Mouse (Mus musculus): ENCODE data around the gene Arhgap24. TPM values are rescaled to one million over a fixed set of nuclear protein-coding genes. Genes with fewer than 3 reads are reported as not detected.

Gene Arhgap24
- total and polyA plus RNA-seq, 3 experiments, result 34.7 to 51.6 (median 47.9) TPM

- Histone ChIP-seq H3K27me3 (replicated peaks) (no peaks in the 10 kb centered on the region), H3K4me1 (ENCODE audit: control insufficient read depth in 1 of 2, insufficient read depth in 2 of 2) (peaks cover 3 to 85% of the 10 kb centered on the region in 2 experiments; a peak in 3 of 4 replicates), H3K4me2 (ENCODE audit: insufficient read depth, low read depth, poor library complexity, severe bottlenecking) (no peak overlapping the region), H3K27ac (ENCODE audit: insufficient read depth, low read depth) (no peak overlapping the region), H3K36me3 (replicated peaks in 1 of 2; ENCODE audit: control insufficient read depth in 1 of 2, insufficient read depth in 1 of 2, low read length in 1 of 2) (peaks cover 5 to 55% of the 10 kb centered on the region in 2 experiments), H3K4me3 (replicated peaks in 1 of 3; ENCODE audit: low read depth in 2 of 3, low read length in 2 of 3, poor library complexity in 1 of 3) (no peak overlapping the region), H3K9ac (ENCODE audit: insufficient read depth, low read depth) (no peak overlapping the region), H3K79me2 (replicated peaks; ENCODE audit: control insufficient read depth, extremely low read depth, insufficient read depth, poor library complexity, severe bottlenecking) (no peaks in the 10 kb centered on the region; the same call in 1 of the 2 replicates), H3K9me3 (replicated peaks; ENCODE audit: low read length) (no peaks in the 10 kb centered on the region)
- peak; percentile 51 for DNase-seq (ENCODE audit: extremely low read depth)
- dilution Hi-C loops (cut with MboI; ENCODE audit: extremely low pct_ligation_motif_present, extremely low pct_unique_long_range_greater_than_20kb, low sequenced_read_pairs), result no loop called here
- in situ Hi-C loops (cut with MboI; ENCODE audit: low pct_ligation_motif_present, low pct_unique_long_range_greater_than_20kb, low sequenced_read_pairs), result loop anchor here (25.0 kb wide), 1 partner anchor 482 kb away; no protein-coding TSS in a partner anchor
- TF ChIP-seq ETS1 (conservative IDR thresholded peaks at IDR 0.05; ENCODE audit: low read depth, low read length) (no peak), BHLHE40 (IDR thresholded peaks at IDR 0.05; ENCODE audit: low read depth, low read length) (0 out of 2 replicates have a peak, but pooled peaks have one; percentile 21)
These were observed 212.7 kb downstream of the Arhgap24 start for GRCm38 (mm10) chr5:102693871-102694270.

- H3K9ac ChIP-seq (ENCODE audit: insufficient read depth, low read depth), result no peak overlapping the region
- dilution Hi-C loops (cut with MboI; ENCODE audit: extremely low pct_ligation_motif_present, extremely low pct_unique_long_range_greater_than_20kb, low sequenced_read_pairs), result no loop called here
- H3K4me2 ChIP-seq (ENCODE audit: insufficient read depth, low read depth, poor library complexity, severe bottlenecking), result no peak overlapping the region
- peaks cover 3 to 61% of the 10 kb centered on the region in 2 experiments; a peak in 3 of 4 replicates for H3K4me1 ChIP-seq (ENCODE audit: control insufficient read depth in 1 of 2, insufficient read depth in 2 of 2)
- no peaks in the 10 kb centered on the region for H3K27me3 ChIP-seq (replicated peaks)
- H3K4me3 ChIP-seq (replicated peaks in 1 of 3; ENCODE audit: low read depth in 2 of 3, low read length in 2 of 3, poor library complexity in 1 of 3), result no peak overlapping the region
- H3K27ac ChIP-seq (ENCODE audit: insufficient read depth, low read depth), result no peak overlapping the region
- TF ChIP-seq CHD2 (IDR thresholded peaks at IDR 0.05; ENCODE audit: low read length), result no peak
- no peak for TF ChIP-seq POLR2AphosphoS2 (IDR thresholded peaks at IDR 0.05; ENCODE audit: low read depth, low read length)
- TF ChIP-seq MEF2A (IDR thresholded peaks at IDR 0.05; ENCODE audit: borderline replicate concordance, low read depth, low read length), result peak; percentile 29; the same call in 1 of the 2 replicates
- no peak for TF ChIP-seq SMC3 (IDR thresholded peaks at IDR 0.05; ENCODE audit: low read depth, low read length)
- TF ChIP-seq USF1 (IDR thresholded peaks at IDR 0.05; ENCODE audit: low read depth, low read length), result no peak
- no peak for TF ChIP-seq TBP (conservative IDR thresholded peaks at IDR 0.05; ENCODE audit: low read depth, low read length)
- TF ChIP-seq ETS1 (conservative IDR thresholded peaks at IDR 0.05; ENCODE audit: low read depth, low read length), result peak; percentile 75
- TF ChIP-seq PAX5 (IDR thresholded peaks at IDR 0.05; ENCODE audit: low read length), result no peak
- peak; percentile 20; the same call in 1 of the 2 replicates for TF ChIP-seq BHLHE40 (IDR thresholded peaks at IDR 0.05; ENCODE audit: low read depth, low read length)
- no peak for TF ChIP-seq KAT2A (IDR thresholded peaks at IDR 0.05; ENCODE audit: insufficient replicate concordance, low read length)
- no peak for TF ChIP-seq E2F4 (IDR thresholded peaks at IDR 0.05; ENCODE audit: insufficient replicate concordance, low read depth, low read length)
- no peak for TF ChIP-seq CHD1 (IDR thresholded peaks at IDR 0.05; ENCODE audit: low read depth, low read length)
- TF ChIP-seq EP300 (IDR thresholded peaks at IDR 0.05; ENCODE audit: low read length), result peak; percentile 64
- no peak for TF ChIP-seq JUN (IDR thresholded peaks at IDR 0.05; ENCODE audit: insufficient read depth, low read depth, low read length)
- no peak for TF ChIP-seq MAFK (IDR thresholded peaks at IDR 0.05; ENCODE audit: insufficient replicate concordance, low read length)
- TF ChIP-seq TCF12 (IDR thresholded peaks at IDR 0.05; ENCODE audit: low read depth, low read length), result peak; percentile 52; the same call in 1 of the 2 replicates
- TF ChIP-seq IRF4 (IDR thresholded peaks at IDR 0.05; ENCODE audit: low read depth, low read length), result peak; percentile 22; the same call in 1 of the 2 replicates
- no peaks in the 10 kb centered on the region for H3K9me3 ChIP-seq (replicated peaks; ENCODE audit: low read length)
- H3K79me2 ChIP-seq (replicated peaks; ENCODE audit: control insufficient read depth, extremely low read depth, insufficient read depth, poor library complexity, severe bottlenecking), result no peaks in the 10 kb centered on the region
- peaks cover 5 to 43% of the 10 kb centered on the region in 2 experiments for H3K36me3 ChIP-seq (replicated peaks in 1 of 2; ENCODE audit: control insufficient read depth in 1 of 2, insufficient read depth in 1 of 2, low read length in 1 of 2)
- peak; percentile 86 for DNase-seq (ENCODE audit: extremely low read depth)
- in situ Hi-C loops (cut with MboI; ENCODE audit: low pct_ligation_motif_present, low pct_unique_long_range_greater_than_20kb, low sequenced_read_pairs), result loop anchor here (25.0 kb wide), 1 partner anchor 485 kb away; no protein-coding TSS in a partner anchor
These were observed 216.6 kb downstream of the Arhgap24 start for GRCm38 (mm10) chr5:102697784-102698183.
